Mouse (Mus musculus): Measurements from ENCODE around the gene Mllt10.

Mllt10 gene

GRCm38 (mm10) chr2:18249224-18249623, 194.2 kb downstream of the Mllt10 start:
- DNase-seq (ENCODE audit: inconsistent age in 2 of 2, low spot score in 1 of 2): no peak
